Mouse (Mus musculus): ENCODE measurements at regions not wholly inside any gene's neighbourhood (a gene's known extent, or its start where the extent isn't known, plus 50 kb on each side); places are given as distances from the start of the nearest gene placed in this dataset.
A peak's percentile ranks its signal among the peaks of the same experiment; 100 is the strongest.

GRCm38 (mm10) chr8:92302694-92303093 is 54.7 kb upstream of the Irx5 start:
- no peak for DNase-seq (ENCODE audit: extremely low spot score, low spot score)

GRCm38 (mm10) chr8:92301029-92301428 is 56.4 kb upstream of the Irx5 start:
- DNase-seq (ENCODE audit: extremely low spot score, low spot score), result no peak

- DNase-seq (ENCODE audit: extremely low spot score, low spot score), result peak; percentile 26
These were observed 70.3 kb upstream of the Irx5 start for GRCm38 (mm10) chr8:92286841-92287811.

GRCm38 (mm10) chr8:92275755-92276154 is 81.7 kb upstream of the Irx5 start:
- no peak for DNase-seq (ENCODE audit: extremely low spot score, low spot score)

- no peak for DNase-seq (ENCODE audit: extremely low spot score, low spot score)
These were observed 84.7 kb upstream of the Irx5 start for GRCm38 (mm10) chr8:92272726-92273125.

GRCm38 (mm10) chr8:92272073-92272472 is 85.4 kb upstream of the Irx5 start:
- DNase-seq (ENCODE audit: extremely low spot score, low spot score), result no peak

- no peak for DNase-seq (ENCODE audit: extremely low spot score, low spot score)
These were observed 86.8 kb upstream of the Irx5 start for GRCm38 (mm10) chr8:92270636-92271035.

GRCm38 (mm10) chr8:92267415-92267814 is 90.0 kb upstream of the Irx5 start:
- DNase-seq (ENCODE audit: extremely low spot score, low spot score), result no peak

GRCm38 (mm10) chr8:92260056-92260455 is 97.4 kb upstream of the Irx5 start:
- no peak for DNase-seq (ENCODE audit: extremely low spot score, low spot score)

GRCm38 (mm10) chr8:92258258-92258657 is 99.2 kb upstream of the Irx5 start:
- no peak for DNase-seq (ENCODE audit: extremely low spot score, low spot score)

GRCm38 (mm10) chr8:92252597-92253375 is 104.6 kb upstream of the Irx5 start:
- no peak for DNase-seq (ENCODE audit: extremely low spot score, low spot score)

GRCm38 (mm10) chr8:92246301-92246700 is 111.1 kb upstream of the Irx5 start:
- no peak for DNase-seq (ENCODE audit: extremely low spot score, low spot score)

GRCm38 (mm10) chr8:92240686-92241275 is 116.6 kb upstream of the Irx5 start:
- DNase-seq (ENCODE audit: extremely low spot score, low spot score), result no peak

GRCm38 (mm10) chr8:92231326-92232225 is 125.8 kb upstream of the Irx5 start:
- DNase-seq (ENCODE audit: extremely low spot score, low spot score), result no peak

GRCm38 (mm10) chr8:92229526-92229925 is 127.9 kb upstream of the Irx5 start:
- no peak for DNase-seq (ENCODE audit: extremely low spot score, low spot score)

- DNase-seq (ENCODE audit: extremely low spot score, low spot score), result no peak
These were observed 132.5 kb upstream of the Irx5 start for GRCm38 (mm10) chr8:92224929-92225328.

- DNase-seq (ENCODE audit: extremely low spot score, low spot score), result no peak
These were observed 134.4 kb upstream of the Irx5 start for GRCm38 (mm10) chr8:92222992-92223391.

- DNase-seq (ENCODE audit: extremely low spot score, low spot score), result no peak
These were observed 138.1 kb upstream of the Irx5 start for GRCm38 (mm10) chr8:92219181-92219890.

- DNase-seq (ENCODE audit: extremely low spot score, low spot score), result no peak
These were observed 139.9 kb upstream of the Irx5 start for GRCm38 (mm10) chr8:92217521-92217920.

GRCm38 (mm10) chr8:92216176-92216575 is 141.2 kb upstream of the Irx5 start:
- no peak for DNase-seq (ENCODE audit: extremely low spot score, low spot score)

All from neural tube, embryonic 10.5 days (tissue).